Mouse (Mus musculus) CH12.LX (cell line): ENCODE measurements around the gene Olfr711. TPM values are rescaled to one million over a fixed set of nuclear protein-coding genes. Genes with fewer than 3 reads are reported as not detected.

Experiments used
- DNase-seq: peaks from one replicate; pipeline ENCODE4 v3.0.0-alpha.2; 2013; ENCODE audit errors: extremely low read depth
- H3K27ac ChIP-seq: 2 replicates; pipeline ENCODE4 v1.5.1; 2012; ENCODE audit warnings: low read depth, mild to moderate bottlenecking, control low read depth, moderate library complexity; ENCODE audit not compliant: insufficient read depth
- H3K27me3 ChIP-seq: replicated peaks from 2 replicates; pipeline ENCODE3; 2012; ENCODE audit warnings: inconsistent platforms
- H3K36me3 ChIP-seq, 2 experiments: replicated peaks in 1 of 2; 2 replicates each; pipeline versions ENCODE3 to v1.6.1; 2012; ENCODE audit warnings: inconsistent platforms in 1 of 2, low read length in 1 of 2, mild to moderate bottlenecking in 1 of 2, mixed read lengths in 1 of 2, moderate library complexity in 1 of 2; ENCODE audit not compliant: control insufficient read depth in 1 of 2, insufficient read depth in 1 of 2
- H3K4me1 ChIP-seq, 2 experiments: 2 replicates each; pipeline ENCODE4 v1.6.1; 2012; ENCODE audit warnings: inconsistent platforms in 1 of 2, moderate library complexity in 1 of 2; ENCODE audit not compliant: insufficient read depth in 2 of 2, control insufficient read depth in 1 of 2
- H3K4me2 ChIP-seq: 2 replicates; pipeline ENCODE4 v1.6.1; 2012; ENCODE audit warnings: low read depth, mild to moderate bottlenecking, control low read depth; ENCODE audit not compliant: poor library complexity, insufficient read depth, severe bottlenecking
- H3K4me3 ChIP-seq, 3 experiments: fragments of 150-350 bp in 1 of 3; sonication (generic) in 1 of 3; replicated peaks in 1 of 3; 2 replicates each; pipeline versions ENCODE3 to v1.5.1; 2011 to 2012; ENCODE audit warnings: low read depth in 2 of 3, low read length in 2 of 3, mild to moderate bottlenecking in 2 of 3, moderate library complexity in 2 of 3, control low read depth in 1 of 3, improper control_type of control experiment in 1 of 3, inconsistent platforms in 1 of 3, mixed read lengths in 1 of 3; ENCODE audit not compliant: poor library complexity in 1 of 3
- H3K79me2 ChIP-seq: replicated peaks from 2 replicates; pipeline ENCODE4 v1.6.1; 2012; ENCODE audit warnings: mild to moderate bottlenecking, moderate library complexity; ENCODE audit not compliant: control insufficient read depth, poor library complexity, insufficient read depth, severe bottlenecking; ENCODE audit errors: extremely low read depth
- H3K9ac ChIP-seq: 2 replicates; pipeline ENCODE4 v1.6.1; 2012; ENCODE audit warnings: low read depth, mild to moderate bottlenecking, control low read depth, moderate library complexity; ENCODE audit not compliant: insufficient read depth
- H3K9me3 ChIP-seq: replicated peaks from 2 replicates; pipeline ENCODE3; 2012; ENCODE audit warnings: low read length, inconsistent platforms, mixed read lengths
- BHLHE40 ChIP-seq: IDR thresholded peaks from 2 replicates; pipeline ENCODE4 v1.6.1; 2011; ENCODE audit warnings: mild to moderate bottlenecking, low read depth, low read length, improper control_type of control experiment
- CHD1 ChIP-seq: IDR thresholded peaks from 2 replicates; pipeline ENCODE4 v1.6.1; 2012; ENCODE audit warnings: low read depth, low read length, improper control_type of control experiment, inconsistent platforms
- CHD2 ChIP-seq: IDR thresholded peaks from 2 replicates; pipeline ENCODE4 v1.6.1; 2011; ENCODE audit warnings: low read length, improper control_type of control experiment
- CTCF ChIP-seq, 2 experiments: IDR thresholded peaks in 1 of 2; conservative IDR thresholded peaks in 1 of 2; 2 replicates each; pipeline ENCODE4 v1.5.1; 2011 to 2012; ENCODE audit warnings: low read depth in 2 of 2, low read length in 2 of 2, improper control_type of control experiment in 1 of 2, inconsistent platforms in 1 of 2, mild to moderate bottlenecking in 1 of 2, moderate library complexity in 1 of 2
- E2F4 ChIP-seq: IDR thresholded peaks from 2 replicates; pipeline ENCODE4 v1.6.1; 2011; ENCODE audit warnings: low read depth, low read length, improper control_type of control experiment; ENCODE audit not compliant: insufficient replicate concordance
- ELF1 ChIP-seq: IDR thresholded peaks from 2 replicates; pipeline ENCODE4 v1.6.1; 2014; ENCODE audit warnings: low read depth, mild to moderate bottlenecking, inconsistent platforms, low read length, improper control_type of control experiment
- EP300 ChIP-seq: IDR thresholded peaks from 2 replicates; pipeline ENCODE4 v1.6.1; 2011; ENCODE audit warnings: low read length, improper control_type of control experiment
- HCFC1 ChIP-seq: IDR thresholded peaks from 2 replicates; pipeline ENCODE4 v1.6.1; 2012; ENCODE audit warnings: low read depth, mild to moderate bottlenecking, inconsistent platforms, low read length, improper control_type of control experiment
- IRF4 ChIP-seq: IDR thresholded peaks from 2 replicates; pipeline ENCODE4 v1.6.1; 2014; ENCODE audit warnings: low read depth, mild to moderate bottlenecking, inconsistent platforms, low read length, improper control_type of control experiment
- KAT2A ChIP-seq: IDR thresholded peaks from 2 replicates; pipeline ENCODE4 v1.6.1; 2012; ENCODE audit warnings: low read length, improper control_type of control experiment, inconsistent platforms; ENCODE audit not compliant: insufficient replicate concordance
- MAFK ChIP-seq: IDR thresholded peaks from 2 replicates; pipeline ENCODE4 v1.6.1; 2011; ENCODE audit warnings: low read length, improper control_type of control experiment; ENCODE audit not compliant: insufficient replicate concordance
- MAX ChIP-seq: IDR thresholded peaks from 2 replicates; pipeline ENCODE4 v1.6.1; 2011; ENCODE audit warnings: low read length, improper control_type of control experiment
- MEF2A ChIP-seq: IDR thresholded peaks from 2 replicates; pipeline ENCODE4 v1.6.1; 2014; ENCODE audit warnings: low read depth, mild to moderate bottlenecking, inconsistent platforms, low read length, improper control_type of control experiment, borderline replicate concordance
- MXI1 ChIP-seq: IDR thresholded peaks from 2 replicates; pipeline ENCODE4 v1.6.1; 2011; ENCODE audit warnings: mild to moderate bottlenecking, low read depth, low read length, improper control_type of control experiment
- MYC ChIP-seq: IDR thresholded peaks from 2 replicates; pipeline ENCODE4 v1.6.1; 2011; ENCODE audit warnings: low read depth, mild to moderate bottlenecking, improper control_type of control experiment, low read length
- NELFE ChIP-seq: IDR thresholded peaks from 2 replicates; pipeline ENCODE4 v1.6.1; 2011; ENCODE audit warnings: low read depth, low read length, improper control_type of control experiment
- PAX5 ChIP-seq: IDR thresholded peaks from 2 replicates; pipeline ENCODE4 v1.6.1; 2012; ENCODE audit warnings: low read length, inconsistent platforms, mixed read lengths
- POLR2AphosphoS2 ChIP-seq: IDR thresholded peaks from 2 replicates; pipeline ENCODE4 v1.6.1; 2011; ENCODE audit warnings: low read depth, low read length, improper control_type of control experiment
- RCOR1 ChIP-seq: conservative IDR thresholded peaks from 2 replicates; pipeline ENCODE4 v1.6.1; 2012; ENCODE audit warnings: low read depth, mild to moderate bottlenecking, inconsistent platforms, low read length, improper control_type of control experiment
- SIN3A ChIP-seq: IDR thresholded peaks from 2 replicates; pipeline ENCODE4 v1.6.1; 2012; ENCODE audit warnings: low read length, improper control_type of control experiment, inconsistent platforms
- SMC3 ChIP-seq: IDR thresholded peaks from 2 replicates; pipeline ENCODE4 v1.6.1; 2011; ENCODE audit warnings: low read depth, low read length, improper control_type of control experiment
- TBP ChIP-seq: conservative IDR thresholded peaks from 2 replicates; pipeline ENCODE4 v1.6.1; 2011; ENCODE audit warnings: low read depth, low read length, improper control_type of control experiment
- TCF12 ChIP-seq: IDR thresholded peaks from 2 replicates; pipeline ENCODE4 v1.6.1; 2014; ENCODE audit warnings: low read depth, mild to moderate bottlenecking, inconsistent platforms, low read length, improper control_type of control experiment
- USF2 ChIP-seq: conservative IDR thresholded peaks from 2 replicates; pipeline ENCODE4 v1.6.1; 2011; ENCODE audit warnings: low read depth, low read length, improper control_type of control experiment
- ZC3H11A ChIP-seq: IDR thresholded peaks from 2 replicates; pipeline ENCODE4 v1.6.1; 2012; ENCODE audit warnings: low read depth, mild to moderate bottlenecking, inconsistent platforms, low read length, improper control_type of control experiment
- ZKSCAN1 ChIP-seq: IDR thresholded peaks from 2 replicates; pipeline ENCODE4 v1.6.1; 2012; ENCODE audit warnings: low read depth, inconsistent platforms, low read length, improper control_type of control experiment, borderline replicate concordance
- ZNF384 ChIP-seq: IDR thresholded peaks from 2 replicates; pipeline ENCODE4 v1.6.1; 2012; ENCODE audit warnings: low read depth, low read length, improper control_type of control experiment, inconsistent platforms
- dilution Hi-C: fragments of 300-500 bp; cut with MboI; formaldehyde crosslinking; loops from 2 replicates; pipeline ENCODE4 v1.14.3; 2020; ENCODE audit warnings: low sequenced_read_pairs; ENCODE audit not compliant: extremely low pct_unique_long_range_greater_than_20kb, extremely low pct_ligation_motif_present
- in situ Hi-C: fragments of 300-500 bp; cut with MboI; formaldehyde crosslinking; loops from 3 replicates; pipeline ENCODE4 v1.14.3; 2019; ENCODE audit warnings: low sequenced_read_pairs, low pct_ligation_motif_present, low pct_unique_long_range_greater_than_20kb, mixed read lengths
- polyA plus RNA-seq: library from polyadenylated mRNA; unstranded; fragments of >175 nt; gene quantifications from 2 replicates; pipeline ENCODE4 v1.2.1, GENCODE M21; 2012; ENCODE audit warnings: low read depth; ENCODE audit not compliant: insufficient read length
- total RNA-seq, 2 experiments: library from RNA; depleted of rRNA; stranded (reverse); fragments of 300-350 nt in 1 of 2; fragments of >200 nt in 1 of 2; gene quantifications; 2 replicates each; pipeline ENCODE4 v1.2.3; 2012 to 2014

Olfr711 gene
- total RNA-seq (2012; rRNA removed) (not detected in 2 replicates), total RNA-seq (2014; rRNA removed) (not detected in 2 replicates), polyA plus RNA-seq (not detected in 2 replicates)

DNA sequence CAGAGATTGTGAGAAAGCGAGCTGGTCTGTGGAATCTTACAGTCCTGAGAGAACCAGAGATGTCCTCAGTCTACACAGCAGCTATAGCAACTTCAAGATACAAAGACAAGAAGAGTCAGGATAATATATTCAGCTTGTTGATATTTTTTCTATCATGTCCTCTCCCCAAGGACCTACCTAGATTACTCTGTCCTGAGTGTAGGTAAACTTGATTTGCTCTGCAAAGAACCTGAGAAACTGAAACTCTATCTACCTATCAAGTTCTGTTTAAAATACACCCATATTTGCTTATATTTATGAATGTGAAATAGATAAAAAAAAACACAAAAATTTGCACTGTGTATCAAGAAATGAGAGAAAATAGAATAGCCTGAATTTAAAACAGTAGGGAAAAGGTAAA, at the start of gene Olfr711:
TSS of gene Olfr711 (minus strand) at position 101 of the 400 bp plus-strand sequence.
- dilution Hi-C loops, result no loop called here
- TF ChIP-seq CTCF (conservative IDR thresholded peaks at IDR 0.05 in 1 of 2, IDR thresholded peaks at IDR 0.05 in 1 of 2; ENCODE audit: low read depth in 2 of 2, low read length in 2 of 2) (no peak), BHLHE40 (no peak), CHD2 (no peak), NELFE (no peak), CHD1 (no peak), MAX (no peak), PAX5 (no peak), POLR2AphosphoS2 (no peak), SIN3A (no peak), EP300 (no peak), MYC (no peak), MEF2A (no peak), USF2 (no peak), TBP (no peak), ZKSCAN1 (no peak), SMC3 (no peak), RCOR1 (no peak), ELF1 (no peak), KAT2A (no peak)
- TF ChIP-seq, all 38 proteins: peak for 0

DNA sequence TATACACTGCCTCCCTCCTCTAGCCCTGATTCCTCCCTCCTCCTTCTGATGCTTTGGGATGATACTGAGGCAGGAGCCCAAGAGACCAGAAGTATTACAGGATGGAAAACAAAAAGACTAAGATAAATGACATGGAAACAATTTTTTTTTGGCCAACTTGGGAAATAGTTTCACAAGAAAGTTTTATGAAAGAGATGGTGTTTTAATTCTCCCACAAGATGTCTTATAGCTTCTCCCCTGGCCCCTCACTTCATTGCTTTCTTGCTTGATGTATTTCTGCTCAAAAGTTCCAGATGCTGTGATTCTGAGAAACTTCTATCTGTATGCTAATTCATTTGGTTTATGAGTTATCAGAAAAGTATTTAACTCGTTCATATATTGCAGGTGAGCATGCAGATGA, 30.7 kb upstream of the Olfr711 start, which contains the start of gene Olfr2:
TSS of gene Olfr2 (minus strand) at position 101 of the 400 bp plus-strand sequence.
- H3K36me3 ChIP-seq, result no peaks in the 10 kb centered on the region
- H3K4me2 ChIP-seq, result no peak within 1 kb of the TSS
- dilution Hi-C loops, result no loop called here
- H3K9ac ChIP-seq, result no peak within 1 kb of the TSS
- no peak within 1 kb of the TSS for H3K27ac ChIP-seq
- no peaks in the 10 kb centered on the region for H3K4me1 ChIP-seq
- in situ Hi-C loops, result no loop called here
- no peak for DNase-seq
- no peaks in the 10 kb centered on the region for H3K79me2 ChIP-seq
- H3K4me3 ChIP-seq, result no peak within 1 kb of the TSS
- no peak for TF ChIP-seq USF2
- no peak for TF ChIP-seq POLR2AphosphoS2
- no peak for TF ChIP-seq MAFK
- TF ChIP-seq HCFC1, result no peak
- no peak for TF ChIP-seq TCF12
- TF ChIP-seq KAT2A, result no peak
- no peak for TF ChIP-seq SIN3A
- no peak for TF ChIP-seq SMC3
- TF ChIP-seq MEF2A, result no peak
- no peak for TF ChIP-seq IRF4
- no peak for TF ChIP-seq MXI1
- no peak for TF ChIP-seq ZC3H11A
- no peak for TF ChIP-seq ZNF384
- no peak for TF ChIP-seq PAX5
- TF ChIP-seq E2F4, result no peak
- TF ChIP-seq, all 38 proteins: peak for 0
- Histone ChIP-seq H3K27me3 (no peaks in the 10 kb centered on the region), H3K9me3 (no peaks in the 10 kb centered on the region)

More for the DNA sequence above, at the start of gene Olfr711:
- H3K27ac ChIP-seq, result no peak within 1 kb of the TSS
- H3K27me3 ChIP-seq, result no peaks in the 10 kb centered on the region
- no peak for DNase-seq
- no peak within 1 kb of the TSS for H3K4me3 ChIP-seq
- no peaks in the 10 kb centered on the region for H3K79me2 ChIP-seq
- no peaks in the 10 kb centered on the region for H3K36me3 ChIP-seq
- in situ Hi-C loops, result no loop called here
- H3K9ac ChIP-seq, result no peak within 1 kb of the TSS
- no peaks in the 10 kb centered on the region for H3K9me3 ChIP-seq
- H3K4me1 ChIP-seq, result no peaks in the 10 kb centered on the region
- H3K4me2 ChIP-seq, result no peak within 1 kb of the TSS
